Mouse (Mus musculus): ENCODE measurements at regions not wholly inside any gene's neighbourhood (a gene's known extent, or its start where the extent isn't known, plus 50 kb on each side); places are given as distances from the start of the nearest gene placed in this dataset.

DNA sequence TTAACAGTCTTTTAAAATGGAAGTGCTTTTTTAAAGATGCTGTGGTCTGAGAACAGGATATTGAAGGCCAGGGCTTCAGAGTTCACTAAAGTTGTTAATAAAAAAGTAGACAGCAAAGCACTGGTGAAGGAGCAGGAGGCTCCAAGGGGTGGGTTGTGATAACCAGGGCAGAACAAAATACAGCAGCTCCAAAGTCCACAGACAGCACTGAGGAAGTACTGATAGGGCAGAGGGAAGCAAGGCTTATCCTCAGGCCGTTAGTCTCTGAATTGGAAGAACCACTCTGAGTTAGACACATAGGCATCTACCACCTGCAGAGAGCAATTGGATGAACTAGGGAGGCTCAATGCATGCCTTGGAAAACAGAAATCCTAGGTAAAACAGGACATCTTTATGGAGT, 62.1 kb downstream of the P2ry1 start:
- DNase-seq (ENCODE audit: low read depth): no peak

DNA sequence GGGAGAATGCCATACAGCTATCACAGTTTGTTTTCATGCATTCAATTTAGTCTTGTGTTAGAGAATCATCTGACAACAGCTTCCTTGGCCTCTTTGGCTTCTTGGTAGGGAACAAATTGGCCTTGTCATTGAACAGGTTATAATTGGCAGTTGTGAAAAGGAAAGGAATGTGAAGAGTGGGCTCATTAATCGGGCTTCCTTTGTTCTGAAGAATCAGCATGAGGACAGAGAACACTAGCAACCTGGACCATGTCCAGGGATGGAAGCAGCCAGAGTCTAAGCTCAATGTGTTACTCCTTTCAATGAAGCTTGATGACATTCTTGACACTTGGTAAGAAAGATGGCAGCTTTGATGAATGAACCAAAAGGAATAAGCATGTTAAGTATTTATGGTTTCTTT, 64.5 kb downstream of the P2ry1 start:
- DNase-seq (ENCODE audit: low read depth): no peak

DNA sequence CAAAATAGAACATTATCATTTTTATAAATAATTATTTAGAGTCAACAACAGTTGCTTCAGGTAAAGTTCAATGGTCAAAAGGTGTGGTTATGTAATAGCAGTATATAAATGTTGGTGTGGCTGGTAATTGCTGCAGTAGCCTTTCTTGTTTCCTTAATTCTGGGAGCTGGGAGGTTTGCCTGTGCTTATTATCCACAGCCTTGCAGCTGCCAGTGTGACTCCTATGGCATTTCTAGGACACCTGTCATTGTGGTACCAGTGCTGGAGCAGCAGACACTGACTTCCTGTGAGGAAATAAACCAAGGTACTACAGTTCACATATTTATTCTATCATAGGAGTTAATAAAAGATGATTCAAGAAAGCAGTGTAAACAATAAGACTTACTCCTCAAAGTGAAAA, 65.6 kb downstream of the P2ry1 start:
- no peak for DNase-seq (ENCODE audit: low read depth)

DNA sequence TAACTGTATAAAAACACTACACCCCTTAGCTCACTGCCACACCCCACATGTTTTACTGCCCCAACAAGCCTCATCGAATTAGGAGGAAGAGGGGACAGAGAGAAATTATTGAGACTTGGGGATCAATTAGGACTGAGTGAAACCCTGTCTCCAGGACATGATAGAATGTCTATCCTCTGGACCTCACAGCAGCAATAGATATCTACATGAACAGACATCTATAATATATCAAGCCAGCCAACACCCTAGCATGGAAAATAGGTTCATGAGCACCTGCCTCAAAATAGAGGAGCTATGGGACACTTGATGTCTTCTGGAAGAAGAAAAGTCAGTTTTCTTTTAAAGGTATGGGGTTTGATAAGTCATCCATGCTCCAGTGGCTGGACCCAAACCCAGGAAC, 68.4 kb downstream of the P2ry1 start:
- no peak for DNase-seq (ENCODE audit: low read depth)

DNA sequence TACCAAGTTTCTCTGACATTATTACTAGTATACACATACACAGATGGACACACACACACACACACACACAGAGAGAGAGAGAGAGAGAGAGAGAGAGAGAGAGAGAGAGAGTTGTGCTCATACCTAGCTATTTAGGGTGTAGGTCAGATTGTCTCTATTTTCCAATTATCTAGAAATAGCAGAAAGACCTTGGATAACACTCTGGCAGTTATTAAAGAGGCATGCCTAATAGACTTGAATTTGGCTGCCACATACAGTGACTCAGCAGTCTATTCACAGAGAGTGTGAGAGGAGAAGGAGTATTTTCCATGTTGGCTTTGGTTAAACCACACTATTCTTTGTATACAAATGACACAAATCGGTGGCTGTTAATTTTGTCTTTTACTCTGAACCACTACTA, 69.7 kb downstream of the P2ry1 start:
- DNase-seq (ENCODE audit: low read depth): no peak

DNA sequence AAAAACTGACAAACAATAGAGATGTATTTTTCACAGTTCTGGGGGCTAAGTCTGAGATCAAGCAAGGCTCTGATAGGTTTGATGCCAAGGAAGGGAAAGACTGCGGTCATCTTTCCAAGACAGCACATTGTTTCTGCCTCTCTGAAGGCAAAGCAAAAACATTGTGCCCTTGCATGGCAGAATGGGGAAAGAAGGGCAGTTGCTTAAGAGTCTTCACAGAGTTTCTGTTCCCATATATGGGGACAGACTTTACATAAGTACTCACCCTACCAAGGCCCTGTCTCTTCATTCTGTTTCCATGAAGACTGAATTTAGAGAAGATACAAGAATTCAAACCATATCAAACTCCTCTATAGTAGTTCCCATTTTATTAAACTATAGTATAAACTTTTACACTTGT, 70.5 kb downstream of the P2ry1 start:
- no peak for DNase-seq (ENCODE audit: low read depth)

DNA sequence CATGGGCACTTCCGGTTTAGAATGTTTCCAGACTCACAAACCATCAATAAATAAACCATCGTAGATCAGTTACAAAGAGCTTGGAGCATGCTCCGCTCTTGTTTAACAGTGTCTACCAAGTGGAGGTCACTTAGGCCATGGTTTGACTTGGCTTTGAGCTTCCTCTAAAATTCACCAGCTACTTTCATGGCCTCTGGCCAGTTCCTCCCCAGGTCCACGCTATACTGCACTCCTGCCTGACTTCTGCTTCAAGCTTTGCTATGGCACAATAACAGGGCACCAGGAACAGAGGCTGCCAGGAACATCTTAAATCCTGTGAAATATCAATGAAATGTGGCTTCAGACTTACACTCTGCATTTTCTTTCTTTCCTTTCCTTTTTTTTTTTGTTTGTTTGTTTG, 71.2 kb downstream of the P2ry1 start:
- no peak for DNase-seq (ENCODE audit: low read depth)

DNA sequence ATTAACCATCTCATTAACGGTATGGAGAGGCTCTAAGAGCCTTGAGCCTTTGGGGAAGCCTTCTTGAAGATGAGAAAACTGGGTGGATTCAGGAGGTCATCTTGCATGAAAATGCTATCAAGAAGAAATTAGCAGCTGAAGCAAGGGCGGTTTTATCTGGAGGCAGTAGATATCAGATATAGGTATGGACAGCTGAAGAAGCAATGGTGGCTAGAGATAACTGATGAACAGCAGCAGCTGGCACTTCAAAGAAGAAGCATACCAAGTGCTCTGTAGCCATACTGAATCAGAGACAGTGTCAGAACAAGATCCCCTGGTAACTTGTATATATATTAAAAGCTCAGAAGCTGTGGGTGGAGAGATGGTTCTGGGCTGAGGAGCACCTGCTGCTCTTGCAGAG, 73.2 kb downstream of the P2ry1 start:
- no peak for DNase-seq (ENCODE audit: low read depth)

DNA sequence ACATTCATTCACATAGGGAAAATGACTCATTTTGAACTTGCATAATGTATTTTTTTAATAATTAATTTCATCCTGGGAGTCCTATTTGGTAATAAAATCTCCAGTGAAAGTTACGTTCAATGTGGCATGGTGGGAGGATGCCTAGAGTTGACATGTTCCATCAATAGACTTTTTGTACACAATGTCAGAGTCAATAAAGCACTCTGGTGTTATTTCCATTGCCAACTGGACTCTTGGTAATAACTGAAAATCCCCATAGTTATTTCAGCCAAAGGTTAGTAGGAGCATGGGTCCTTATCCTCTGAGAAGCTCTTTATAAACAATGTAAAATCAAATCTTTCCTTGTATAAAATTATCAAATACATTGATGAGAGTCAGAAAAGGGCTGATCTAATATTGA, 87.3 kb downstream of the P2ry1 start:
- DNase-seq (ENCODE audit: low read depth): no peak

DNA sequence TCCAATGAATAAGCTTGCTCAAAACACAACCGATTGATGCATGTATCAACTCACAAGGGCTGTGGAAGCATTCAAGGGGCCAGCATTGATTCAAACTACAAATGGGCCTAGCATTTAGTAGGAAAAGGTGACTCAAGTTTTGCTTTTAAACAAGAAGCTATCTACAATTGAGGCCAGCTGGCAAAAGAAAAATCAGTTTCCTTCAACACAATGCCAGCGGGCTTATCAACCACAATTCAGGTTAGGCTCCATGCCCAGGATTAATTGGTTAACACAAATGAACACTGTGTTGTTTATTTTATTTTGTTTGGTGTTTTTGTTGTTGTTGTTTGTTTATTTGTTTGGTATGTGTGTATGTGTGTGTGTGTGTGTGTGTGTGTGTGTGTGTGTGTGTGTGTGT, 89.4 kb downstream of the P2ry1 start:
- DNase-seq (ENCODE audit: low read depth): no peak

DNA sequence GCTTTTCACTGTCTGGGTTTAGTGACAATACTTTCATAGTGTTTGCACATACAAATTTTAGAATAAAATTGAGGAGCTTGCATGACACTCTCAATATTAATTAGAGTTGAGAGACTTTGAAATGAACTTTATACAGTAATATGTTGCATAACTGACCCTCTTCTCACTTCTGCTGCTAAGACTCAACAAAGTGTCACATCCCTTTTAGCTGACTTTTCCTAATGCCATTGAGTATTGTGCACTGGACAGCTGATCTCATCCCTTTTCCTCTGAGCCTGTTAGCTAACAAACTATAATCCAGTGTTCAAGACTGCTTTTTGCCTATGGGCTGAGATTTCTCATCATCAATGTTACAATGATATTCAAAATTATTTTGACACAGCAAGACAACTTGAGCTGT, 113.8 kb downstream of the P2ry1 start:
- no peak for DNase-seq (ENCODE audit: low read depth)

DNA sequence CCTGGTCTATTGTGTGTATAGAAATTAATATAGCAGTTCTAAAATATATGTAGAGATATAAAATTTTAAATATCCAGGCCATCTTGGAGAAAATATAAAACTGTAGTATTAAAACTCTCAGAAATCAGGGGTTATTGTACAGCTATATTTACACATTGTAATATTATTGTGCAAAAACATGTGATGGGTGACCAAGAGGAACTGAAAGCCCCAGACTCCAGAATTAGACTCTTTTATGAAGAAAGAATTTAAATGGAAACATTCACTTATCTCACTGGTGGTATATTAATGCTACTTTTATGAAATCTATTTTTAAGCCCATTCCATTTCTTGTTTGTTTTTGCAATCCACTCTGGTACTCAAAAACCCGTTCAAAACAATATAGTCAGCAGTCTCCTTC, 130.5 kb downstream of the P2ry1 start:
- no peak for DNase-seq (ENCODE audit: low read depth)

DNA sequence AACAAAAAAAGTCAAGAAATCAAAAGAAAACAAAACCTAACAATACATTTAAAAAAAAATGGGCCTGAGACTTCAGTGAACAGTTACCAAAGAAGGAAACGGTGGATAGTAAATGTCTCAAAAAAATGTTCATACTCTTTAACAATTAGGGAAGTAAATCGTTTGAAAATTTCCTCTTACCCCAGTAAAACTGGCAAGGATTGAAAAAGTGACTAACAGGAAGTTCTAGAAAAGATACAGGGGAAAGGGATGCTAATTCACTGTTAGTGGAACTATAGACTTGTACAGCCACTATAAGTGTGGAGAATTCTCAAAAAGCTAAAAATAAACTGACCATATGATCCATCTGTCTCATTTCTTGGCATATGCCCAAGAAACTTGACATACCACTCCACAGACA, 151.5 kb downstream of the P2ry1 start:
- DNase-seq (ENCODE audit: low read depth): no peak

DNA sequence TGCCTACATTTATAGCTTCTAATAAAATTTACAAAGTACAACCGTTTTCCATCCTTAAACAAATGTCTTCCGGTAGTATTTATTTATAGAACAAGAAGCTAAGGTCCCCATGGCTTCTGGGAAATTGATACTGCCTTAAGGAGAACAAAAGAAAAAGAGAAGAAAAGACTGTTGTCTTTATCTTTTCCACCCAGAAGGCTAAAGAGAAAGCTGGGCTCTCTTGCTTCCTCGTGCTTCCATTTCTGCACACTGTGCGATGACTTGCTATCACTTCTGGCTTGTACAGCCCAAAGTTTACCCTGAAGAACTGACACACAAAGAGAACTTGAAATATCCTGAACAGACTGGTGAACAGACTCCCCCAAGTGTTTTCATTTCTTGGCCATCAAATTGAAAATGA, 157.2 kb downstream of the P2ry1 start:
- DNase-seq (ENCODE audit: low read depth): no peak

DNA sequence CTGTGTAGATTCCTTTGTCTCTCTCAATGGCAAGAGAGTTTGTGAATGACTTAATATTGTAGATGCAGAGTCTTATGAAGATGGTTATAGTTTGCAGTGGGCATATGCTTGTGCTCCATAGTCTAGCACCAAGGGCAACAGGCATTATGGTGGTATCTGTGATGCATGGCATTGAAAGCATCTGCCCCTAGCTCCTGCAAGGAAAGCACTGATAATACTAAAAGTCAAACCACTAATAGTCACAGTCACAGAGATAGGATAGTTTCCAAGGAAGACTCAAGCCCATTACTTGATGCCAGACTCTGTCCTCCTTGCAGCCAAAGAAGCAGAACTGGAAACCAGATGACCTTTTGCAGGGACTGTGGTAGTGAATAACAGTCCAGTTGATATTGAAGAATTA, 158.8 kb downstream of the P2ry1 start:
- DNase-seq (ENCODE audit: low read depth): no peak

DNA sequence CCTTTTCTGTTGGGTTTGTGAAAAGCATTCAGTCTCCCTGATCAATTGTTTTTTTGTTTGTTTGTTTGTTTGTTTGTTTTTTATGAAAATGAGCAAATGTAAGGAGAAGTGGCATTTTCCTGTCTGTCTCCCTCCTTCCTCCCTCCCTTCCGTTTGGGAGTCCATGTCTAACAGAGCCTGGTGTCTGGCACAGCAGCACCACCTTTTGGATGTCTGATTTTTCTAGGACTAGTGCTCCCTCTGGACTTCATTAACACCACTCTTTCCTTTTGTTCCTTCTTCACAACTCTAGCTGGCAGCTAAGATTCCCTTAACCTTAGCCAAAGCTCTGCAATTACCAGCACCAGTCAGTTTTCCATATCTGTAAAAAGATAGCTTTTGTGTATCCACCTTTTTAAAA, 175.6 kb upstream of the Rap2b start:
- DNase-seq (ENCODE audit: low read depth): no peak

DNA sequence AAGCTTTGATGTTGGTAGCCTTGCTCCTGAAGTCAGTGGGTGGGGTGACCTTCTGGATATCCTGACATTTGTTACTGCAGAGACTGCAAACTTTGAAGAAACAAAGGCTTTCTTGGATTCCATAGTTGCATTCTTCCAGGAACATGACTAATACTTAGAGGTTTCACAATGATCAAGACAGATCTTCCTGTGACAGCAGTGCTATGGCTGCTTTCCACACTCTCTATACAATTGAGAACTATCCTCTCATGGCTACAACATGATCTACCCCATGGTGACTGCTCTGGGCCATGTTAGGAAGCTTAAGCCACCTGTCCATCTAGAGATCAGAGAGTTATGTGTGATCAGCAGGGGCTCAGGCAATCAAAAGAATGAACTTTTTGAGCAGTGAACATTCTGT, 172.8 kb upstream of the Rap2b start:
- DNase-seq (ENCODE audit: low read depth): no peak

DNA sequence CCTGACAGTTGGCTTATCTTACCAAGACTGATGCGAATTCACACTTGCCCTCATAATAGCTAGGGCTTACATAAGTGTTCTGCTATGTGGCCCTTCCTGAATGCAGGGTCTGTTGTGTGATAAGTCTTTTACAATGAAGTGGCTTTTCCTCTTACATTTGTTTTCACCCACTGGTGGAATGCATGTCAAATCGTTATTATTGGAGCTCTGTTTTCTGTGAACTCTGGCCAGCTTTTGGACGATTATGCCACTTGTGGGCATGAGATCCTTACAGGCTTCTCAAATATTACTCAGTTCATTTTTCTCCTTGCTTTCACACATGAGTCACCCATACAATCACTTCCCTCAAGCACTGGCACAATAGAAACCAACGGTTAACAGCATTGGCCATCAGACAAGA, 144.9 kb upstream of the Rap2b start:
- peak; percentile 2 for DNase-seq (ENCODE audit: low read depth)

DNA sequence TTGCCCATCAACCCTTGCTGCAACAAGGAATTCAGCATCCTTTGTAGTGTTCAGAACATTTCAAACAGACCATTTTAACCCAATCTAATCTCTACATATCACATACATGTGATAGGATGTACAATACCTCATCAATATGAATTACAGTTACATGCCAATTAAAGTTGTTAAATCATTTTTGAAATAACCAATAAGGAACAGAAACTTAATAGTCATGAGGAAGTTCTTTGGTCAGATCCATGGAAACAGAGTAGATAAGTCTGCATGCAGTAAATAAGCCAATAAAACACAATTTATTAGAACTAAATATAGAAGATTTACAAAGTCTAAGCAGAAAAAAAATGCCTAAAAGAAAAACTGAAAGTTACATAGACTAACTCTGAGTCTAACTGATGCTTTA, 136.9 kb upstream of the Rap2b start:
- no peak for DNase-seq (ENCODE audit: low read depth)

DNA sequence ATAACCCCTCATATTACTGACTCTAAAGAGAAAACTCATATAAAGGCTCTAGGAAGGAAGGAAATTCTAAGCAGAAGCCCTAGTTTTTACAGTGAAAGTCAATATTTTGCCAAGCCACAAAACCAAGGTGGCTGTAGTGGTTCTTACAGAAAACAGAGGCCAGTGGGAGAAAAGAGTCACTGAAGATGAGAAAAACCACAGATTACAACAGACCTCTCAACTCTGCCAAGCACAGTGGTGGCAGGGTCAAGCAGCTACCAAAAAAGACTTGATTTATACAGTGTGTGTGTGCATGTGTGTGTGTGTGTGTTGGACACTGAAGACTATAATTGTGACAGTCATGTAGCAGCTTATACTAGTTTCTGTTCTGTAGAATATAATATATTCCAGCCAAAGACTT, 136.4 kb upstream of the Rap2b start:
- no peak for DNase-seq (ENCODE audit: low read depth)

DNA sequence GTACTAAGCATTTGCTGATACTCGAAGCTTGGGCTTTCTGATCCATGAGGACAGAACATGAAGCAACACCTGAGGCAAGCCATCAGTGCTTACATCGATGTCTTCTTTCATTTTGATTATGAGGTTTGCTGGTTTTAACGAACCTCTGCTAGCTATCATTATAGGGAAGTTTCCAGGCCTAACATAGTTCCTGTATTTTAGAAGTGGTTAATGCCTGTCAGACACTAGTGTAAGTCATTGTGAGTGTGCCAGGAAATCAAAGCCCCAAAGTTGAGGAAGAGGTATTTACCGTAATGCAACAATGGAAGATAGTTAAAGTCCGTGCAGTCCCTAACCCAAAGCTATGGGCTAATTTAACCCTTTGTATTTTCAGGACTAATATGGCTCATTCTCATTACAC, 120.1 kb upstream of the Rap2b start:
- DNase-seq (ENCODE audit: low read depth): no peak

DNA sequence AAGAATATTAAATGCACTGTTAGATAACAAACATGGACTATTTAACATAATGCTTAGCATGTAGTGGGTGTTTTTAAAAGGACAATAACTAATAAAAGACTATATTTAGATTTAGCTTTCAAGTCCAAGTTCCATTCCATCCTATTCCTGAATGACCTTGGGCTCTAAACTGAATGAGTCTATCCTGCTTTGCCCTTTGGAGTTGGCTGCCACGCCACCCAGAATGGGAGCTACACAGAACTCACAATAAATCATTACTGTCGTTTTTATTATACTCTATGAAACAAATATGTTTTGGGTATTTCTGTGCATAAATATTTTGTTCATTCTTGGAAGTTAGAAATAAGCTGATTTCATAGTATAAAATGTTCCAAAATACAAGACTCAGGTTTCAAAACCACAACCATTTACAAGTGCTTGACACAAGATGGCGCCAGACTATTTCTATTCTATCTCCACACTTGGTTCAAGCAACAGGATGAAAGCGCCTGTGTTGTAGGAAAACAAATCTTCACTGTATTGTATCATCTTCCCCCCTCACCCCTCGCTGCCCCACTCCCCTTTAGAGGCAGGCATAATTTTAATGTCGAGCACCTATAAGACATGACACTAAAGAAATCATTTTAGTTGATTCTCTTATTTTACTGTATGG, 117.4 kb upstream of the Rap2b start:
- DNase-seq (ENCODE audit: low read depth): no peak

DNA sequence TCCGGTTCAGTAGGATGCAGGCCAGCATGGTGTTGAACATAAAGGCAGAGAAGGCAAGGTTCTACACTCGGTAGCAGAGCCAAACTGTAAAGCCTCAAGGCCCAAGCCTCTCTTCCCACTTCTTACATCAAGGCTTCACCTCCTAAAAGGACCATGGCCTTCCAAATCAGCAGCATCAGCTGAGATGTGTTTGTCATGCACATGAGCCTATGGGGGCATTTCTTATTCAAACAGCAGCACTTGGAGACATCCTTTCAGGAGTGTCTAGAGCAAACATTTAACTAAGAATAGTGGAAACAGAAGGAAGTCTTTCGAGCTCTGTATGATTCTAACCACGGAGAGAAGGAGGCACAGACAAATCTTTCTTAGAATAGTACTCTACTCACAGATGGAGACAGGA, 115.0 kb upstream of the Rap2b start:
- no peak for DNase-seq (ENCODE audit: low read depth)

DNA sequence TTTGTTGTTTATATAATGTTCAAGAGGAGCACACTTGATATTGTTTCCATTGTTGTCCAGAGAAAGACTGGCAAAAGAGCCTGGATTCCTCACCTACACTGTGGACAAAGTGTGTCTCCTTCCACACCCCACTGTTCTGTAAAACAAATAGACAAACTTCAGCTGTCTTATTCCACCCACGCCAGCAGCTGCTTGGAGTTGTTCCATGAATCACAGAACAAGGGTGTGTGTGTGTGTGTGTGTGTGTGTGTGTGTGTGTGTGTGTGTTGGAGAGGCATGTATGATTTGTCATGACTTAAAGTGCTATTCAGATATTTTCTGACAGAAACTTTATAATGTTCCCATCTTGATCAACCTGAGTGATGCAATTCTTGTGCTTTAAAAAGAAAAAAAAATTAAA, 114.1 kb upstream of the Rap2b start:
- no peak for DNase-seq (ENCODE audit: low read depth)

DNA sequence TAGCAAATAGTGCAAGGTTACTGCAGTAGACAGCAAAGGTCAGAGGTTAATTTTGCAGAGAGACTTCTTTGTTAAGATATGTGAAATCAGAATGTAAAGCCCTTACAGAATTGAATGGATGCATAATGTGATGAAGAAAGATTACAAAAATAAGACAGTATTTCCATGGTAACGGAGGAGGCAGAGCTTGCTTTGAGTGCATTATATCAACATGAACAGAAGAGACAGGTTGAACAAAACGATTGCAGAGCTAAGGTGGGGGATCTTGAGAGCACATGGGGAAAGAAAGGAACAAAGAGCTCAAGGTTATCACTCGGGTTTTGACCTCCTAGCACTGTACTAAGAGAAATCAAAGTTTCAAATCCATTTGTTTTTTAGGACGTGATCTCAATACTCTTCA, 106.2 kb upstream of the Rap2b start:
- DNase-seq (ENCODE audit: low read depth): no peak
